Mouse (Mus musculus): ENCODE results near the gene Hipk1.

DNA sequence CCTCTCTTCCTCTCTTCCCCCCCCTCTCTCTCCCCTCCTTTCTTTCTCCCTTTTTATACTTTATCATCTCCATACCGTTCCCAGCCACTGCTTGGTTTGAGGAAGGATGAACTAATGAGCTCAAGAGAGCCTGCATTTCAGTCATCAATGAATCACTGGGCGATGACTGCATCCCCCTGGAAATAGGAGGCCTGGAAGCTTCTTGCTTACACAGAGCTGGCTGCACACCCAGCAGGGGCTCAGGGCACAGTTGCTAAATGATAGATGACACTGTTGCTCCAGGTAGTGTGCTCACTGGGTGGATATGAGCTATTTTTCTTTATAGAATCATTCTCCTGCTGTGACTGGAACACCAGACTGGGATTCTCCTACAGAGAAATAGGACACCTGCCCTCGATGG, 95.8 kb downstream of the Hipk1 start:
- TF ChIP-seq USF1 (IDR thresholded peaks at IDR 0.05; ENCODE audit: low read depth) (no peak), MAX (IDR thresholded peaks at IDR 0.05; ENCODE audit: low read depth) (no peak)

All from myocyte (in vitro differentiated cells).